ENCODE assay signal across 9 mouse cellular contexts in the genomic region with DNA sequence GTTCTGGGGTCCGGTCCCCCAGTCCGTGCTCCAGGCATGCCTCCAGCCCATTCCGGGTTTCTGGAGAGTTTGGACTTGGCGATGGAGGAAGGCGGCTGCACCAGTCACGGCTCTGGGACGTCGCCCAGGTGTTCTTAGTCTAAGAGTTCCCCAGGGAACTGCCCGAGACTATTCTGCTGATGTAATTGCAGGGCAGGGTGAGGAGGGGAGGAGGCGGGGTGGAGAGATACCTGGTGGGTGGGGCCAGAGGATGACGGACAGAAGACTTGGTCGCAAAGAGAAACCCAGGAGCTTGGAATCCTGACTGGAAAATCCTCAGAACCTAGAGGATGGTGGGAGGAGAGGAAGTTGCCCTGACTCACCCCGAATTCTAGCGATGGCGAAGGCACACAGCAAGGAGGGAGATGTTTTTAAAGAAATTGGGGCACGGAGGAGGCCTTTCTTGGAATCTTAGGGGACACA. TPM values are rescaled to one million over a fixed set of nuclear protein-coding genes. Genes with fewer than 3 reads are reported as not detected.
A peak's percentile ranks its signal among the peaks of the same experiment; 100 is the strongest.
DNase-seq lines count a peak whose midpoint lies in the region; ATAC-seq and TF ChIP-seq lines count a peak whose summit lies in the region.
"Had no signal": no experiment of that assay in that cellular context is flagged by ENCODE, and none has a peak within 500 bp of the region (broad histone marks: within the 10 kb centered on the region; RNA-seq: fewer than 3 reads in every experiment).

No protein-coding gene starts in this region.

- H3K4me3 ChIP-seq in heart, embryonic 10.5 days, result peak overlapping the region; percentile 39
- no peak overlapping the region for H3K4me3 ChIP-seq in heart, postnatal 0 days (ENCODE audit: low read depth, low read length)

- H3K9ac ChIP-seq in heart, postnatal 0 days (replicated peaks; ENCODE audit: low read depth, low read length), result no peak overlapping the region

- peaks cover 15% of the 10 kb centered on the region for H3K4me1 ChIP-seq in heart, embryonic 10.5 days
- no peaks in the 10 kb centered on the region for H3K4me1 ChIP-seq in heart, postnatal 0 days (ENCODE audit: control insufficient read depth, insufficient read depth)

- no peak for TF ChIP-seq EP300 in heart, postnatal 0 days (IDR thresholded peaks at IDR 0.05; ENCODE audit: low read depth)

- no peak for ATAC-seq in heart, postnatal 0 days (ENCODE audit: insufficient read depth, low read depth)
- no peak for ATAC-seq in activated CD4-positive, CD25-positive, alpha-beta regulatory T cell, adult 4 months

- DNase-seq in heart, embryonic 10.5 days (ENCODE audit: low spot score), result no peak
- DNase-seq in heart, postnatal 36 days, result no peak
- DNase-seq in WW6 (ENCODE audit: low read depth, low spot score), result peak; percentile 76
- no peak for DNase-seq in heart, postnatal 0 days (ENCODE audit: low spot score)
- DNase-seq in left cerebral cortex, adult 11 months (ENCODE audit: low spot score), result peak; percentile 40
- DNase-seq in lung, postnatal 25 days (ENCODE audit: low spot score), result peak; percentile 55
- DNase-seq in telencephalon, adult 2 months (ENCODE audit: low read depth, low spot score), result peak; percentile 65

- no peak overlapping the region for H3K27ac ChIP-seq in heart, embryonic 10.5 days
- H3K27ac ChIP-seq in heart, postnatal 0 days (ENCODE audit: low read depth), result no peak overlapping the region

- TF ChIP-seq CTCF in heart, postnatal 0 days (IDR thresholded peaks at IDR 0.05; ENCODE audit: low read depth), result no peak

- H3K36me3 ChIP-seq in heart, embryonic 10.5 days, result no peaks in the 10 kb centered on the region
- no peaks in the 10 kb centered on the region for H3K36me3 ChIP-seq in heart, postnatal 0 days (replicated peaks; ENCODE audit: control insufficient read depth, insufficient read depth, low read length)

- H3K4me2 ChIP-seq in heart, postnatal 0 days (ENCODE audit: low read depth, low read length), result 0 out of 2 replicates have a peak overlapping the region, but pooled peaks have one; percentile 10

- intact Hi-C loops in heart, postnatal 36 days (cut with DNase I), result no loop called here

- H3K9me3 ChIP-seq in heart, embryonic 10.5 days, result no peaks in the 10 kb centered on the region
- no peaks in the 10 kb centered on the region for H3K9me3 ChIP-seq in heart, postnatal 0 days (replicated peaks; ENCODE audit: control insufficient read depth, low read length)

- H3K27me3 ChIP-seq in heart, embryonic 10.5 days (ENCODE audit: insufficient read depth, poor library complexity, severe bottlenecking), result peaks cover 26% of the 10 kb centered on the region
- no peaks in the 10 kb centered on the region for H3K27me3 ChIP-seq in heart, postnatal 0 days (ENCODE audit: control insufficient read depth, insufficient read depth, low read length)

- WGBS in heart, embryonic 10.5 days, result 5% methylated on average over 16 of the region's 16 CpGs
- WGBS in heart, postnatal 0 days, result 6% methylated on average over 16 of the region's 16 CpGs

RNA-seq across cellular contexts. Expression of a gene that starts 22.2 kb away (rescaled TPM):
- polyA plus RNA-seq in heart, embryonic 10.5 days (2016; fragmentation: Nextera tagmentation; extraction: Ambion mirVana), result not detected in 2 replicates
- not detected for total RNA-seq in heart, postnatal 36 days (2021)
- not detected in 2 replicates for total RNA-seq in heart, postnatal 0 days (2014; rRNA removed; ENCODE audit: low replicate concordance)
- polyA plus RNA-seq in heart, postnatal 0 days (2015; fragmentation: Nextera tagmentation; extraction: Ambion mirVana), result not detected in 2 replicates
- not detected for polyA plus RNA-seq in activated CD4-positive, CD25-positive, alpha-beta regulatory T cell, adult 4 months (2017; shearing (Covaris generic))
- total RNA-seq: liver, adult 2 months had no signal
- polyA plus RNA-seq: liver, adult 2 months had no signal

RNA-seq across cellular contexts. Expression of a gene that starts 34.6 kb away (rescaled TPM):
- not detected in 2 replicates for polyA plus RNA-seq in heart, embryonic 10.5 days (2016; fragmentation: Nextera tagmentation; extraction: Ambion mirVana)
- not detected for total RNA-seq in heart, postnatal 36 days (2021)
- not detected in 2 replicates for total RNA-seq in heart, postnatal 0 days (2014; rRNA removed; ENCODE audit: low replicate concordance)
- not detected in 2 replicates for polyA plus RNA-seq in heart, postnatal 0 days (2015; fragmentation: Nextera tagmentation; extraction: Ambion mirVana)
- not detected for polyA plus RNA-seq in activated CD4-positive, CD25-positive, alpha-beta regulatory T cell, adult 4 months (2017; shearing (Covaris generic))
- total RNA-seq: liver, adult 2 months had no signal
- polyA plus RNA-seq: liver, adult 2 months had no signal

RNA-seq across cellular contexts. Expression of a gene that starts 36.3 kb away (rescaled TPM):
- 1.5 and 1.9 TPM in 2 replicates for polyA plus RNA-seq in heart, embryonic 10.5 days (2016; fragmentation: Nextera tagmentation; extraction: Ambion mirVana)
- total RNA-seq in heart, postnatal 36 days (2021), result under 1 TPM; 0.38 to 0.86 TPM
- 1.4 and 3.9 TPM in 2 replicates for total RNA-seq in heart, postnatal 0 days (2014; rRNA removed; ENCODE audit: low replicate concordance)
- polyA plus RNA-seq in heart, postnatal 0 days (2015; fragmentation: Nextera tagmentation; extraction: Ambion mirVana), result 0.31 and 0.55 TPM in 2 replicates
- polyA plus RNA-seq in activated CD4-positive, CD25-positive, alpha-beta regulatory T cell, adult 4 months (2017; shearing (Covaris generic)), result not detected

RNA-seq across cellular contexts. Expression of a gene that starts 50.8 kb away (rescaled TPM):
- polyA plus RNA-seq in heart, embryonic 10.5 days (2016; fragmentation: Nextera tagmentation; extraction: Ambion mirVana), result 7.5 and 8.7 TPM in 2 replicates
- total RNA-seq in heart, postnatal 36 days (2021), result 1 to 10 TPM; 4.6 to 7.2 TPM
- 1.5 and 3.0 TPM in 2 replicates for total RNA-seq in heart, postnatal 0 days (2014; rRNA removed; ENCODE audit: low replicate concordance)
- polyA plus RNA-seq in heart, postnatal 0 days (2015; fragmentation: Nextera tagmentation; extraction: Ambion mirVana), result 8.9 and 9.8 TPM in 2 replicates
- 100 to 1,000 TPM; 694 to 773 TPM for polyA plus RNA-seq in activated CD4-positive, CD25-positive, alpha-beta regulatory T cell, adult 4 months (2017; shearing (Covaris generic))

RNA-seq across cellular contexts. Expression of a gene that starts 52.6 kb away (rescaled TPM):
- polyA plus RNA-seq in heart, embryonic 10.5 days (2016; fragmentation: Nextera tagmentation; extraction: Ambion mirVana), result not detected in 2 replicates
- not detected for total RNA-seq in heart, postnatal 36 days (2021)
- total RNA-seq in heart, postnatal 0 days (2014; rRNA removed; ENCODE audit: low replicate concordance), result not detected in 2 replicates
- not detected in 2 replicates for polyA plus RNA-seq in heart, postnatal 0 days (2015; fragmentation: Nextera tagmentation; extraction: Ambion mirVana)
- not detected for polyA plus RNA-seq in activated CD4-positive, CD25-positive, alpha-beta regulatory T cell, adult 4 months (2017; shearing (Covaris generic))

Comparison
In these comparisons a context has a peak if more than half of its experiments do, and no peak if none do; other contexts are left out.
1. DNase-seq: peak in WW6 (single experiment), left cerebral cortex, adult 11 months (single experiment), lung, postnatal 25 days (single experiment) and telencephalon, adult 2 months (single experiment); none in heart, embryonic 10.5 days (single experiment), heart, postnatal 36 days (0 of 2) and heart, postnatal 0 days (single experiment).